Mouse (Mus musculus): ENCODE data around the gene Asb18. TPM values are rescaled to one million over a fixed set of nuclear protein-coding genes. Genes with fewer than 3 reads are reported as not detected.

Gene Asb18
- total and polyA plus RNA-seq, 2 experiments from 2014 or later, result 0.49 to 1.2 TPM

- peaks cover 54% of the 10 kb centered on the region for H3K27me3 ChIP-seq (ENCODE audit: insufficient read depth, low read length)
- no peak overlapping the region for H3K4me3 ChIP-seq (ENCODE audit: low read length)
- no peak for TF ChIP-seq CTCF (IDR thresholded peaks at IDR 0.05; ENCODE audit: low read depth)
- no peak for DNase-seq (ENCODE audit: low spot score)
- peaks cover 16% of the 10 kb centered on the region; the same call in 1 of the 2 replicates for H3K4me1 ChIP-seq (ENCODE audit: insufficient read depth, low read length)
- peak overlapping the region; percentile 57 for H3K4me2 ChIP-seq (ENCODE audit: low read depth, low read length)
- H3K9ac ChIP-seq (replicated peaks; ENCODE audit: low read length), result no peak overlapping the region
- no peaks in the 10 kb centered on the region for H3K36me3 ChIP-seq (ENCODE audit: insufficient read depth, low read length)
- 27% methylated on average over 9 of the region's 9 CpGs for WGBS
- no peaks in the 10 kb centered on the region for H3K9me3 ChIP-seq (ENCODE audit: low read length)
- H3K27ac ChIP-seq, result no peak overlapping the region
- no peak for ATAC-seq
Measured at GRCm38 (mm10) chr1:89926583-89927060, 87.8 kb downstream of the Asb18 start.

GRCm38 (mm10) chr1:89925501-89926190, 88.8 kb downstream of the Asb18 start:
- peak; percentile 27 for DNase-seq (ENCODE audit: low spot score)
- Histone ChIP-seq H3K4me3 (ENCODE audit: low read length) (no peak overlapping the region), H3K4me2 (ENCODE audit: low read depth, low read length) (no peak overlapping the region), H3K4me1 (ENCODE audit: insufficient read depth, low read length) (peaks cover 10% of the 10 kb centered on the region; the same call in 1 of the 2 replicates), H3K9ac (replicated peaks; ENCODE audit: low read length) (no peak overlapping the region), H3K27me3 (ENCODE audit: insufficient read depth, low read length) (peaks cover 51% of the 10 kb centered on the region), H3K27ac (no peak overlapping the region), H3K9me3 (ENCODE audit: low read length) (no peaks in the 10 kb centered on the region), H3K36me3 (ENCODE audit: insufficient read depth, low read length) (no peaks in the 10 kb centered on the region)
- TF ChIP-seq CTCF (IDR thresholded peaks at IDR 0.05; ENCODE audit: low read depth), result no peak
- ATAC-seq, result no peak
- 32% methylated on average over 12 of the region's 12 CpGs for WGBS

GRCm38 (mm10) chr1:89923642-89924020, 90.8 kb downstream of the Asb18 start:
- peak overlapping the region; percentile 45; the same call in 1 of the 2 replicates for H3K4me2 ChIP-seq (ENCODE audit: low read depth, low read length)
- H3K4me3 ChIP-seq (ENCODE audit: low read length), result 0 out of 2 replicates have a peak overlapping the region, but pooled peaks have one; percentile 21
- H3K9me3 ChIP-seq (ENCODE audit: low read length), result no peaks in the 10 kb centered on the region
- no peak overlapping the region for H3K27ac ChIP-seq
- WGBS, result 14% methylated on average over 14 of the region's 14 CpGs
- peaks cover 60% of the 10 kb centered on the region for H3K27me3 ChIP-seq (ENCODE audit: insufficient read depth, low read length)
- H3K9ac ChIP-seq (replicated peaks; ENCODE audit: low read length), result no peak overlapping the region
- H3K36me3 ChIP-seq (ENCODE audit: insufficient read depth, low read length), result no peaks in the 10 kb centered on the region
- DNase-seq (ENCODE audit: low spot score) (no peak), ATAC-seq (no peak)
- no peak for TF ChIP-seq CTCF (IDR thresholded peaks at IDR 0.05; ENCODE audit: low read depth)
- peaks cover 10% of the 10 kb centered on the region; the same call in 1 of the 2 replicates for H3K4me1 ChIP-seq (ENCODE audit: insufficient read depth, low read length)

GRCm38 (mm10) chr1:89922883-89923641, 91.4 kb downstream of the Asb18 start:
- Histone ChIP-seq H3K4me2 (ENCODE audit: low read depth, low read length) (peak overlapping the region; percentile 45), H3K9ac (replicated peaks; ENCODE audit: low read length) (no peak overlapping the region), H3K27ac (no peak overlapping the region), H3K4me1 (ENCODE audit: insufficient read depth, low read length) (peaks cover 10% of the 10 kb centered on the region; the same call in 1 of the 2 replicates), H3K27me3 (ENCODE audit: insufficient read depth, low read length) (peaks cover 55% of the 10 kb centered on the region), H3K9me3 (ENCODE audit: low read length) (no peaks in the 10 kb centered on the region), H3K36me3 (ENCODE audit: insufficient read depth, low read length) (no peaks in the 10 kb centered on the region), H3K4me3 (ENCODE audit: low read length) (peak overlapping the region; percentile 21)
- no peak for TF ChIP-seq CTCF (IDR thresholded peaks at IDR 0.05; ENCODE audit: low read depth)
- ATAC-seq, result no peak
- no peak for DNase-seq (ENCODE audit: low spot score)
- WGBS, result 3% methylated on average over 38 of the region's 41 CpGs

GRCm38 (mm10) chr1:89922282-89922681, 92.2 kb downstream of the Asb18 start:
- Histone ChIP-seq H3K27me3 (ENCODE audit: insufficient read depth, low read length) (peaks cover 56% of the 10 kb centered on the region), H3K9me3 (ENCODE audit: low read length) (no peaks in the 10 kb centered on the region), H3K27ac (no peak overlapping the region), H3K4me3 (ENCODE audit: low read length) (peak overlapping the region; percentile 21; the same call in 1 of the 2 replicates), H3K9ac (replicated peaks; ENCODE audit: low read length) (no peak overlapping the region), H3K4me1 (ENCODE audit: insufficient read depth, low read length) (peaks cover 10% of the 10 kb centered on the region; the same call in 1 of the 2 replicates), H3K4me2 (ENCODE audit: low read depth, low read length) (peak overlapping the region; percentile 45), H3K36me3 (ENCODE audit: insufficient read depth, low read length) (no peaks in the 10 kb centered on the region)
- DNase-seq (ENCODE audit: low spot score), result peak; percentile 44
- 3% methylated on average over 7 of the region's 7 CpGs for WGBS
- no peak for TF ChIP-seq CTCF (IDR thresholded peaks at IDR 0.05; ENCODE audit: low read depth)
- peak; percentile 16; the same call in 1 of the 2 replicates for ATAC-seq

- no peak overlapping the region for H3K27ac ChIP-seq
- no peak overlapping the region for H3K4me3 ChIP-seq (ENCODE audit: low read length)
- no peaks in the 10 kb centered on the region for H3K9me3 ChIP-seq (ENCODE audit: low read length)
- peak; percentile 52 for TF ChIP-seq CTCF (IDR thresholded peaks at IDR 0.05; ENCODE audit: low read depth)
- 8% methylated on average over 10 of the region's 10 CpGs for WGBS
- ATAC-seq, result peak; percentile 32; the same call in 1 of the 2 replicates
- no peak overlapping the region for H3K9ac ChIP-seq (replicated peaks; ENCODE audit: low read length)
- H3K4me2 ChIP-seq (ENCODE audit: low read depth, low read length), result peak overlapping the region; percentile 45; the same call in 1 of the 2 replicates
- H3K36me3 ChIP-seq (ENCODE audit: insufficient read depth, low read length), result no peaks in the 10 kb centered on the region
- peak; percentile 62 for DNase-seq (ENCODE audit: low spot score)
- H3K4me1 ChIP-seq (ENCODE audit: insufficient read depth, low read length), result peaks cover 10% of the 10 kb centered on the region; the same call in 1 of the 2 replicates
- H3K27me3 ChIP-seq (ENCODE audit: insufficient read depth, low read length), result peaks cover 56% of the 10 kb centered on the region
Measured at GRCm38 (mm10) chr1:89921806-89922205, 92.7 kb downstream of the Asb18 start.

Measured in hindbrain, postnatal 0 days (tissue).